Mouse (Mus musculus): ENCODE results near the gene Ptpn1. TPM values are rescaled to one million over a fixed set of nuclear protein-coding genes. Genes with fewer than 3 reads are reported as not detected.

The Ptpn1 gene
- polyA plus RNA-seq, 1 experiment from 2014 or later: 54.0 TPM

- WGBS: 83% methylated on average over 5 of the region's 5 CpGs
These were observed 7.8 kb upstream of the Ptpn1 start for GRCm38 (mm10) chr2:167924011-167924410.

GRCm38 (mm10) chr2:167924803-167925604 is 6.9 kb upstream of the Ptpn1 start:
- WGBS: 2% methylated on average over 29 of the region's 29 CpGs
- peak overlapping the region; percentile 44 for H3K4me3 ChIP-seq
- H3K4me2 ChIP-seq (replicated peaks): peak overlapping the region; percentile 71
- peak overlapping the region; percentile 85; the same call in 1 of the 2 replicates for H3K27ac ChIP-seq
- H3K9me3 ChIP-seq: no peaks in the 10 kb centered on the region
- H3K9ac ChIP-seq: peak overlapping the region; percentile 62
- H3K4me1 ChIP-seq: 0 out of 2 replicates have a peak, but pooled peaks cover 3% of the 10 kb centered on the region
- ATAC-seq (ENCODE audit: low FRiP score, low read depth): peak; percentile 72
- H3K27me3 ChIP-seq: no peaks in the 10 kb centered on the region
- H3K36me3 ChIP-seq: no peaks in the 10 kb centered on the region

More at GRCm38 (mm10) chr2:167924011-167924410, 7.8 kb upstream of the Ptpn1 start:
- no peak overlapping the region; the same call in 1 of the 2 replicates for H3K4me2 ChIP-seq (replicated peaks)
- no peaks in the 10 kb centered on the region for H3K36me3 ChIP-seq
- no peak for ATAC-seq (ENCODE audit: low FRiP score, low read depth)
- H3K9me3 ChIP-seq: no peaks in the 10 kb centered on the region
- H3K27ac ChIP-seq: no peak overlapping the region
- no peak overlapping the region for H3K9ac ChIP-seq
- H3K4me1 ChIP-seq: 0 out of 2 replicates have a peak, but pooled peaks cover 3% of the 10 kb centered on the region
- H3K27me3 ChIP-seq: no peaks in the 10 kb centered on the region
- no peak overlapping the region for H3K4me3 ChIP-seq

GRCm38 (mm10) chr2:167925841-167926800 is 5.7 kb upstream of the Ptpn1 start:
- H3K4me1 ChIP-seq: peaks cover 1% of the 10 kb centered on the region; the same call in 1 of the 2 replicates
- H3K27me3 ChIP-seq: no peaks in the 10 kb centered on the region
- no peak overlapping the region for H3K4me3 ChIP-seq
- 84% methylated on average over 11 of the region's 11 CpGs for WGBS
- no peaks in the 10 kb centered on the region for H3K36me3 ChIP-seq
- no peak for ATAC-seq (ENCODE audit: low FRiP score, low read depth)
- no peak overlapping the region for H3K27ac ChIP-seq
- H3K9me3 ChIP-seq: no peaks in the 10 kb centered on the region
- no peak overlapping the region for H3K4me2 ChIP-seq (replicated peaks)
- no peak overlapping the region for H3K9ac ChIP-seq

GRCm38 (mm10) chr2:167928002-167928526 is 3.8 kb upstream of the Ptpn1 start:
- WGBS: 64% methylated on average over 4 of the region's 4 CpGs
- Histone ChIP-seq H3K27ac (no peak overlapping the region), H3K27me3 (no peaks in the 10 kb centered on the region), H3K9me3 (no peaks in the 10 kb centered on the region), H3K36me3 (no peaks in the 10 kb centered on the region), H3K4me2 (replicated peaks) (no peak overlapping the region), H3K4me3 (no peak overlapping the region), H3K9ac (no peak overlapping the region), H3K4me1 (peaks cover 10% of the 10 kb centered on the region)
- no peak for ATAC-seq (ENCODE audit: low FRiP score, low read depth)

GRCm38 (mm10) chr2:167928972-167929371 is 2.9 kb upstream of the Ptpn1 start:
- no peak for ATAC-seq (ENCODE audit: low FRiP score, low read depth)
- peaks cover 19% of the 10 kb centered on the region for H3K4me1 ChIP-seq
- H3K27me3 ChIP-seq: no peaks in the 10 kb centered on the region
- no peak overlapping the region for H3K27ac ChIP-seq
- H3K9me3 ChIP-seq: no peaks in the 10 kb centered on the region
- H3K4me3 ChIP-seq: no peak overlapping the region
- no peak overlapping the region for H3K4me2 ChIP-seq (replicated peaks)
- H3K36me3 ChIP-seq: no peaks in the 10 kb centered on the region
- H3K9ac ChIP-seq: no peak overlapping the region; the same call in 1 of the 2 replicates
- WGBS: 80% methylated on average over 3 of the region's 3 CpGs

- no peaks in the 10 kb centered on the region for H3K9me3 ChIP-seq
- 88% methylated on average over 3 of the region's 3 CpGs for WGBS
- H3K27ac ChIP-seq: no peak overlapping the region
- ATAC-seq (ENCODE audit: low FRiP score, low read depth): no peak
- H3K27me3 ChIP-seq: no peaks in the 10 kb centered on the region
- H3K4me1 ChIP-seq: peaks cover 23% of the 10 kb centered on the region
- H3K9ac ChIP-seq: no peak overlapping the region; the same call in 1 of the 2 replicates
- no peaks in the 10 kb centered on the region for H3K36me3 ChIP-seq
- H3K4me3 ChIP-seq: peak overlapping the region; percentile 95; the same call in 1 of the 2 replicates
- peak overlapping the region; percentile 96 for H3K4me2 ChIP-seq (replicated peaks)
These were observed 882 bp upstream of the Ptpn1 start for GRCm38 (mm10) chr2:167930975-167931374.

- H3K9ac ChIP-seq: peak overlapping the region; percentile 91
- H3K4me2 ChIP-seq (replicated peaks): peak overlapping the region; percentile 96
- 2% methylated on average over 18 of the region's 18 CpGs for WGBS
- ATAC-seq (ENCODE audit: low FRiP score, low read depth): peak; percentile 35; the same call in 1 of the 2 replicates
- peaks cover 28% of the 10 kb centered on the region for H3K4me1 ChIP-seq
- no peaks in the 10 kb centered on the region for H3K9me3 ChIP-seq
- peak overlapping the region; percentile 95 for H3K4me3 ChIP-seq
- H3K27me3 ChIP-seq: no peaks in the 10 kb centered on the region
- H3K27ac ChIP-seq: 0 out of 2 replicates have a peak overlapping the region, but pooled peaks have one; percentile 28
- H3K36me3 ChIP-seq: no peaks in the 10 kb centered on the region
These were observed 922 bp downstream of the Ptpn1 start for GRCm38 (mm10) chr2:167932727-167933231.

GRCm38 (mm10) chr2:167933397-167933796 is 1.5 kb downstream of the Ptpn1 start:
- Histone ChIP-seq H3K4me1 (peaks cover 28% of the 10 kb centered on the region), H3K9ac (peak overlapping the region; percentile 91), H3K36me3 (no peaks in the 10 kb centered on the region), H3K4me2 (replicated peaks) (peak overlapping the region; percentile 96), H3K4me3 (peak overlapping the region; percentile 95), H3K27ac (no peak overlapping the region), H3K9me3 (no peaks in the 10 kb centered on the region), H3K27me3 (no peaks in the 10 kb centered on the region)
- WGBS: 48% methylated on average over 7 of the region's 7 CpGs
- ATAC-seq (ENCODE audit: low FRiP score, low read depth): no peak

GRCm38 (mm10) chr2:167935956-167936355 is 4.1 kb downstream of the Ptpn1 start:
- H3K9me3 ChIP-seq: no peaks in the 10 kb centered on the region
- H3K27me3 ChIP-seq: no peaks in the 10 kb centered on the region
- no peak for ATAC-seq (ENCODE audit: low FRiP score, low read depth)
- 93% methylated on average over 3 of the region's 3 CpGs for WGBS
- H3K36me3 ChIP-seq: no peaks in the 10 kb centered on the region
- H3K4me3 ChIP-seq: no peak overlapping the region
- peaks cover 52% of the 10 kb centered on the region for H3K4me1 ChIP-seq
- no peak overlapping the region for H3K9ac ChIP-seq
- H3K4me2 ChIP-seq (replicated peaks): no peak overlapping the region
- H3K27ac ChIP-seq: no peak overlapping the region

- Histone ChIP-seq H3K4me2 (replicated peaks) (no peak overlapping the region), H3K27ac (no peak overlapping the region), H3K4me3 (no peak overlapping the region), H3K36me3 (no peaks in the 10 kb centered on the region), H3K27me3 (no peaks in the 10 kb centered on the region), H3K9ac (no peak overlapping the region), H3K9me3 (no peaks in the 10 kb centered on the region), H3K4me1 (peaks cover 63% of the 10 kb centered on the region)
- ATAC-seq (ENCODE audit: low FRiP score, low read depth): no peak
- 59% methylated on average over 3 of the region's 3 CpGs for WGBS
These were observed 6.9 kb downstream of the Ptpn1 start for GRCm38 (mm10) chr2:167938786-167939185.

GRCm38 (mm10) chr2:167939204-167939603 is 7.3 kb downstream of the Ptpn1 start:
- Histone ChIP-seq H3K27ac (no peak overlapping the region), H3K36me3 (no peaks in the 10 kb centered on the region), H3K4me2 (replicated peaks) (no peak overlapping the region), H3K4me1 (peaks cover 62% of the 10 kb centered on the region), H3K4me3 (no peak overlapping the region), H3K9me3 (no peaks in the 10 kb centered on the region), H3K9ac (no peak overlapping the region), H3K27me3 (no peaks in the 10 kb centered on the region)
- WGBS: 15% methylated on average over 4 of the region's 4 CpGs
- ATAC-seq (ENCODE audit: low FRiP score, low read depth): no peak
